Mouse (Mus musculus): ENCODE results near the gene Alg14.

Gene Alg14

DNA sequence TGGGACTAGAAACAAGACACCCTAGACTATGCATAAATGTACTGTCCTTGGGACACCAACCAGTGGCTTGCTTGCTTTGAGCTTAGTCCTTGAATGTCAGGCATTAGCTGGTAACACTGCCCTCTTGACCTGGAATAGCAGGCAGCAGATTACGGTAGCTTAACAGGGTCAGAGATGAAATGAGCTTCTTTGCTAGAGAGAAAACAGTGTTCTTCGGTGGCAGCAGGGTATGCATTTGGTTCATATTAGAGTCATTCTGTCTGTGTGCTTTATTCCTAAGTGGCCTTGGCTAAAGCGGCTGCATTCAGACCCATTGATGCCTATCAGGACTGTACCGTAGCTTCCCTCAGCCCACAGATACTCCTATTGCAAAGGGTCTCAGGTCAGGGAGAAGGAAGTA is 72.8 kb downstream of the Alg14 start:
- DNase-seq (ENCODE audit: extremely low spot score, low spot score), result no peak

DNA sequence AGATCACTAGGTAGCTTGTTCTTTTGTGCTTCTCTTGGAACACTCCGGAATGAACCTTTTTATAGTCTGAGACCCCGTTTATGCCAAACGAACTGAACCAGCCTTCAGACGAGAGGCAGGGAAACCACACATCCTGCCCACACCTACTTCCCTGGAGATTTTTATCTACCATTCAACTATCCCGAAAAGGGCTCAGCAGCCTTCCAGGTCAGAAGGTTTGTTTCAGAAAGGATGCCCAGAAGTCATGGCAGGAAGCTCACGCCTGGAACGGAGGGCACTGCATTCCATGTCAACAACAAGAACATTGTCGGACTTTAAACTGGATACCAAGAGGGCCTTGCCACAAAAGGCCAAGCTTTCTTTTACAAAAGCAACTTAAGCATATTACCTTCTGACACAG is 73.6 kb downstream of the Alg14 start:
- DNase-seq (ENCODE audit: extremely low spot score, low spot score), result no peak

DNA sequence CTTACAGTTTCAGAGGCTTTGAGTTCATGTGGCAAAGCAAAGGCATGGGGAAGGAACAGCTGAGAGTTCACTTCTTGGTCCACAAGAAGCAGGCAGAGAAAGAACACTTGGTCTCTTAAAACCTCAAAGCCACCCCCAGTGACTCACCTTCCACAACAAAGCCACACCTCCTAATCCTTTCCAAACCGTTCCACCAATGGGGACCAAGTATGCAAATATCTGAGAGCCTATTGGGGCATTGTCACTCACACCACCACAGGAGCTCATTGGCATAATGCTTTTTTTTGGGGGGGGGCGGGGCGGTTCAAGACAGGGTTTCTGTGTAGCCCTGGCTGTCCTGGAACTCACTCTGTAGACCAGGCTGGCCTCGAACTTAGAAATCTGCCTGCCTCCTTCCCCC is 77.0 kb downstream of the Alg14 start:
- DNase-seq (ENCODE audit: extremely low spot score, low spot score), result no peak

DNA sequence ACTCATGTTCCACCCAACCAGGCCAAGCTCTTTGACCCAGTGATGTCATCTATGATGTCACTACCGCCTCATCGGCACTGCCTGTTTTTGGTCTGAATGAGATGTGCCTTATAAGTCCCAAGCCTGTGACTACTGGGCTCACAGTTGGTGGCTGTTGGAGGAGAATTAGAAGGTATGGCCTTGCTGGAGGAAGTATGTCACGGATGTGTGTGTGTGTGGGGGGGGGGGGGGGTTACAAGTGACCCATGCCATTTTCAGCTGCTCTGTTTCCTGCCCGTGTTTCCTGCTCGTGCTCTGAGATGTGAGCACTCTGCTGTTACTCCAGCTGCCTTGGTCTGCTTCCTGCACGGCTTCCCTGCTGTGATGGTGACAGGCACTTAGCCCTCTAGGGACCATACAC is 77.9 kb downstream of the Alg14 start:
- DNase-seq (ENCODE audit: extremely low spot score, low spot score), result no peak

DNA sequence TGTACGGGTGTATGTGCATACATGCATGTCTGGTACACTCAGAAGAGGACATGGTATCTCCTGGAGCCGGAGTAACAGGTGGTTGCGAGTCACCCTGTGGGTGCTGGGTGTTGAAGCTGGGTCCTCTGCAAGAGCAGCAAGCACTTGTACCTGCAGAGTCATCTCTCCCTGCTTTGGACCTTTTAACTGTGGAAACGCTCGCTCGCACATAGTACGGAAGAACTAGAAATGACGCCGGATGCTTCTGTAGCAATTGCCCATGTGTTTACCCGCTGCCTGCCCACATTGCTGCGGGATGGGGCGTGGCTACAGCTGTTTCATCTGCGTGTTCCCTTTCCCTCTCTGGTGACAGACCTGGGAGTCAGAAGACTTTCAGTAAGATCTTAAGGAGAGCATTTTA is 78.7 kb downstream of the Alg14 start:
- DNase-seq (ENCODE audit: extremely low spot score, low spot score), result no peak

DNA sequence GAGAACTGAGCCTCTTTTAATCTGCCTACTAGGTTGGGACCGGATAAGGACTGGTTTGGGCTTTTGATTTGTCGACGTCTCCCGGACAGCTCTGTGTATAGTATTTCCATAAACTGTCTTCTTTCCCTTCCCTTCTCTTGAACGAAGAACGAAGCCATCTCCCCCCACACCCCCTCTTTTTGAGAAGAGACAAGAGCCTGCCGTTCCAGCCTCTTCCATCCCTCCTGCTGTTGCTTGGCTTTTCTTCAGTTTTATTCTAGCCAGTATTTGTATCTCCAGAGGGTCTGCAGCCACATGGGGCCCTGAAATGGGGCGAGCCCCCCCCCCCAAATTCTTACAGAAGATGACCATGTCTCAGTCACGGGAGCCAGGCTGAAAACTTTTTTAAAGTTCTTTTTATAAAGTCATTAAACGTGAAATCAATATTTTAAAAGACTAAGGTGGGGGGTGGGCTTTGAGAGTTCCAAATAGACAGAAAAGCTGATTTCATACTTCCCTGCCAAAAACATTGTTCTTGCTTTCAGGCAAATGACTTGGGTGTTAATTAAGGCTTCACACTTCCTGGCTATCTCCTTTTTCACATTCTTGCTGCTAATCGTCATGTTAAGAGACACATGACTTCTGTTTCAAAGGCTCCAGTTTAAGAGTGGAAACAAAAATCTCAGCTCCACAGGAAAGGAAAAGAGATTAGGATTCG is 79.4 kb downstream of the Alg14 start:
- no peak for DNase-seq (ENCODE audit: extremely low spot score, low spot score)

GRCm38 (mm10) chr3:121371527-121372220 is 80.1 kb downstream of the Alg14 start:
- no peak for DNase-seq (ENCODE audit: extremely low spot score, low spot score)

DNA sequence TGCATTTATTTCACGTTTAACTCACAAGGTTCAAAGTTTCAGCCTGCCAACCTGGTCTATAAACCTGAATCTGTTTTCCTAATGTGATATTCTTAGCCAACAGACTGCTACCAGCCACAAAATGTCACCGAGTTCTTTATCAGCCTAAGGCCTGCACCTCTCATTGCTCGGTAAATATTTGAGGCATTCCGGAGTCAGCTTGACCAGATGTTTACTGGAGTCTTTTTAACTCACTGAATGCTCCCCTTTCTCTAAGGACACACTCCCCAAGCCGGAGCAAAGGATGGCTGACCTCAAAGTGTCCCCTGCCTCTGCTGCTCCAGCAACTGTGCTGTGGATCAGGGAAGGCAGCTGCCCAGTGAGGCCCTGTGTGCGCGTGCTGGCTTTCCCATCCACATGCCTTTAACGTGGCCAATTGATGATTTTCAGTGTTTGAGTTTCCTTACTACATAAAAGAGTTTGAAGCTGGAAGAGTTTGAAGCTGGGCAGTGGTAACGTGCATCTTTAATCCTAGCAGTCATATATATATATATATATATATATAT is 82.4 kb downstream of the Alg14 start:
- DNase-seq (ENCODE audit: extremely low spot score, low spot score), result no peak

- no peak for DNase-seq (ENCODE audit: extremely low spot score, low spot score)
Observed at GRCm38 (mm10) chr3:121375541-121376129, 84.1 kb downstream of the Alg14 start.

DNA sequence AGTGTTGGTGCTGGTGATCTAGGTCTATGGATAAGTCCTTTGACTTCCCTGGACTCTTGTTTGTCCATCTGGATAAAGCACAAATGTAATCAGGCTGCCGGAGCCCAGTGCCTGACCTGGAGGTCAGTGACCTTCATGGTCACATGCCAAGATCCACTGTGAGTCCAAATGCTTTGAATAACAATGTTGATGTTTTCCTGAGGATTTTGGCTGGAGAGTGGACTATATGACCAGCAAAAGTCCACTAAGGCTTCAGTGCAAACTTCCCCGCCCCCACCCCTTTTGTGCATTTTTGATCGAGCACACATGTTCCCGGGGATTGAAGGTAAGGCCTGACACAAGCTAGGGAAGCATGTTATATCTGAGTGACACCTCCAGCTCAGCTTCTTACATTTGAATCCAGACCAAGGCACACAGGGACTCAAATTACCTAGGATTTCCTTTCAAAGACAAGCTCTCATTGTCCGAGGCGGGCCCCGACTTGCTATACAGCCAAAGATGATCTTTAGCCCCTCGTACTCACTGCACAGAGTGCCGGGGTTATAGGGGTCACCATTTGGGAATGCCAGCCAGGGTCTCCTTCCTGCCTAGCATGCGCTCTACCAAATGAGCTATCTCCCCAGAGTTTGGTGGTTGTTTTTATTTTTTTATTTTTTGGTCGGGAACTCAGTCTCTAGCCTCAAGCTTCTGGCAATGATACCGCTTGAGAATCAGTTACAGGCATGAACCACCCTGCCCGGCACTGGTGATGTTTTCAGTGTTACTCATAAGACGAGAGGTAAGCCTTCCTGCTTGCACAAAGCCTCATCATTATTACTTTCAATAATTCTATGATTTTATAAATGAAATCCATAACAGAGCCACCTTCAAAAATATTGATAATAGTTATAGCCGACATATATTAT is 87.4 kb downstream of the Alg14 start:
- peak; percentile 45 for DNase-seq (ENCODE audit: extremely low spot score, low spot score)

DNA sequence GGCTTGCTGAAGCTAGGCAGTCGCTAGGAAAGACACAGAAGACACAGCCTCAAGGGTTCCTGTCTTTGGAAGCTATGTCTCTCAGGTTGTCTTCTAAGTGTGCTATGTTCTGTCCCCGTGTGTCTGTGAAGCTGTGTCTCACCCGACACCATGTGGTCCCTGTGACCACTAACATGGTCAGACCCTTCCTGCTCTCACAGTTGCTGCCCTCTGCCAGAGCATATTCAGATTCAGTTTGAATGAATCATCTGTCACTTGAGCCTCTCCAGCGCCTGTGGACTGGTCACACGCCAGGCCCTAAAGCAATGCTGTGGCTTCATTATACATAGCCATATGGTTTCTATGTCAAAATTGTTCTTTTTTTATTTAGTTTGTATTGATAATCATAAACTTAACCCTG is 88.1 kb downstream of the Alg14 start:
- DNase-seq (ENCODE audit: extremely low spot score, low spot score), result no peak

GRCm38 (mm10) chr3:121387471-121388009 is 96.0 kb downstream of the Alg14 start:
- DNase-seq (ENCODE audit: extremely low spot score, low spot score), result no peak

DNA sequence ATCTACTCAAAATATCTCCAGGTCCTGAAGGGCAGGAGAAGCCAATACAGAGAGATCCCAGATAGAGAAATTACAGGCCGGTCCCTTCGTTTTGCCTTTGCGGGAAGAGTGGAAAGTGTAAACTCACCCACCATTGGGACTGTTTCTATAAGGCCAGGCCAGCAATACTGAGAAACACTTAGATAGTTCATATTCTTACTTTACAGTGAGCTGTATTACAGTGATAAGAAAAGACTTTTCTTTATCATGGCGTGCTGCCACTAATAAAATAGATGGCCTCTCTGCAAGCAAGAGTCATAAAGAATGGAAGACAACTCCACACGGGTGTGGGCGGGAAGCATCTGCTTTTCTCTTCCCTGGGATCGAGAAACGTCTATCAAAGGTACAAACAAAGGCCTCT is 97.8 kb downstream of the Alg14 start:
- DNase-seq (ENCODE audit: extremely low spot score, low spot score), result no peak

- DNase-seq (ENCODE audit: extremely low spot score, low spot score), result peak; percentile 52
Observed at GRCm38 (mm10) chr3:121389860-121390530, 98.4 kb downstream of the Alg14 start.

DNA sequence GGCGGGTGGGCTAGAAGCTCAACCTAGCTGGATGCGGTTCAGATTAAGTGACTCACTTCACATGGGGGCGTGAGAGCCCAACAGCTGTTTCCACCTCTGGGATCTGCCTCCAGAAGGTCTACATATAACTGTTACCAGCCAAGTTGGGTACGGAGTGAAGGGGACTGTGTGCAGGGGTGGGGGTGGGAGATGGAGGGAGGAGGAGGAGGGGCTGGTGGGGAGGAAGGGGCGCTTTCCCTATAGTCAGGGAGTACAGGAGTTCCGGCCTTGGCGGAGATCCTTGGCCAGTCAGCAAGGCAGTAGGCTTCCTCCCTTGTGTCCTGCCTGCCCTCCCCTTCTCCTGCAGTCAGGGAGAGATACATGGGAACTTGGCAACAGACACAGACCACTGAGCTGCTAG is 99.2 kb downstream of the Alg14 start:
- peak; percentile 45 for DNase-seq (ENCODE audit: extremely low spot score, low spot score)

GRCm38 (mm10) chr3:121395588-121396295 is 104.2 kb downstream of the Alg14 start:
- DNase-seq (ENCODE audit: extremely low spot score, low spot score), result no peak

DNA sequence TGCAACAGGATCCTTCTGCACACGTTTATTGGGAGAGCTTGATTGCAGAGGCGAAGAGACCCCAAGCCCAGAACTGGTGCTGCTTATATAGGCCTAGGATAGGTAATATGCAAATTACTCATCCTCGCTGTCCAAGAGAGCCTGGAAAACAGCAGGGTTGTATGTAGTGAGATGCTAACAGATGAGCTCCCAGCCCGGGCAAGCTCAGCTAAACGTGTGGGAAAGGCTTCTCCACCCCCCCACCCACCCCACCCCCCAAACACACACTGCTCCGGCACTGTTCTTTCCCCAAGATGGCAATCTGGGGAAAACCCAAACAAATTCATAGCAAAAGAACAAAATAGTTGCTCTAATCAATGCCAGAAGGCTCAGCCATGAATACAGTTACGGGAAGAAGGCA is 105.0 kb downstream of the Alg14 start:
- no peak for DNase-seq (ENCODE audit: extremely low spot score, low spot score)

DNA sequence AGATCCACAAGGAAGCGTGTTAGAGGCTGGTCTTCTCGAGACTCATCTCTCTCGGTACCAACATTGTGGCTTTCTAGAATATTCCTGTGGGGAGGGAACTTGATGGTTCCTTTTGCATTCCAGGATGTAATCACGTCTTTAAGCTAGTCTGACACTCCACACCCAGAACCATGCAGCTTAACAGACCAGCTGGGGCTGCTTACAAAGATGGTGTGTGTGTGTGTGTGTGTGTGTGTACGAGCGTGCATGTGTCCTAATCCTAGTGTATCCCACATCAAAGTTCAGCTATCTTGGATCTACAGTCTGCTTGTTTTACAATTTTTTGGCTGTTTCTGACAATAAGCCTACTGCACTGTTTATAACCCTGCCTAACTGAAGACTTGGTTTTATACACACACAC is 105.4 kb downstream of the Alg14 start:
- DNase-seq (ENCODE audit: extremely low spot score, low spot score), result no peak

DNA sequence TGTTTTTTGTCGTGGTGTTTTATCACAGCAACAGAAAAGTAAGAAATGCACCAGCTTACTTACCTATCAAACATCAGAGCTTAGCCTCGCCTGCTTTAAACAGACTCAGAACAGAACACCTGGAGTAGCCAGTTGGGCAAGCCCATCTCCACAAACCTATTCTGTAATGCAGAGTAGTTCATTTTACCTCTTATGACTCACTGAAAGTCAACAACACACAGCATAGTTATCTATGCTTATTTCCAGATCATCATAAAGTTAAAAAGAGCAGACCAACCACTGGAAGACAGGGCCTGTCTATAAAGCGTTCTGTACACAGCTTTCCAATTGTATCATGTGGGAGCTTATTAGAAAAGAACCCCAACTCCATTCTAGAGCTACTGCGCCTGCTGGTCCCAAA is 109.8 kb downstream of the Alg14 start:
- no peak for DNase-seq (ENCODE audit: extremely low spot score, low spot score)

DNA sequence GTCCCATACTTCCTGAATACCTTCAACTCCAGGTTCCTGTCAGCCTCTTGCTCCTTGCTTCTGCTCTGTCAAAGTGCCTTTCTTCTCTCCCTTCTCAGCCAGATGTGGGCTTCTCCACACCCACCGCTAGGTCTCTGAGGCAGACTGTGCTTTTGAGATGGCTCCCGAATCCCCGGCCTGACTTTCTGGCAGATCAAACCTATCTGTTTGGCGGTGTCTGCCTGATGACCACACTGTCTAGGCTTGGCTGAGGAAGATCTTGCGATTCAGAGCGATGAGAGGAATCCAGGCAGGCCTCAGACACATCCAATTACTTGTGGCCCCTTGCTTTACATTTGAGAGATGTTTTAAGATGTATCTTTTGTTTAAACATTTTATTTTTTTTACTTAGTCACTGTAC is 110.5 kb downstream of the Alg14 start:
- no peak for DNase-seq (ENCODE audit: extremely low spot score, low spot score)
